In the genomic region with DNA sequence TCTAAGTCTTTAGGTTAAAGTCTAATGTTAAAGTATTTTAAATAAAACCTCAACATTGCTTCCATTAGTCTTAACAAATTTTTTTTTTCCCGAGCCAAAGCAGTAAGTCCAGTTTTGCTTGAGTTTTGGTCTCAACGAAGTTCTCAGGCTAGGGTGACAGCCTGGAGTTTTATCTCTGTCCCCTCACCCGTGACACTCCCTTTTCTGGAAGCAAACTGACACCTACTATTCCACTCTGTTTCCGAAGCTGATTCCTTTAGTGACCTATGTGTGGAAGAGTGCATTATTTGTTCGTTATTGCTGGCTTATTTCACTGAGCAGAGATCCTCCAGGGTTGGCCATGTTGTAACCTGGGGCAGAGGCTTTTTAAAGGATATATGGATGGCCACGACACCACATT, we compare ENCODE assay signal across 8 mouse cellular contexts. TPM values are rescaled to one million over a fixed set of nuclear protein-coding genes. Genes with fewer than 3 reads are reported as not detected.
DNase-seq lines count a peak whose midpoint lies in the region; ATAC-seq and TF ChIP-seq lines count a peak whose summit lies in the region.

No protein-coding gene starts in this region.

- H3K4me2 ChIP-seq in lung, embryonic 14.5 days = peak overlapping the region; percentile 97
- H3K4me2 ChIP-seq in forebrain, embryonic 11.5 days (ENCODE audit: low read depth, low read length, severe bottlenecking) = peak overlapping the region; percentile 91
- H3K4me2 ChIP-seq in limb, embryonic 14.5 days (replicated peaks; ENCODE audit: low read depth, low read length, severe bottlenecking) = peak overlapping the region; percentile 98
- H3K4me2 ChIP-seq in neural tube, embryonic 15.5 days = peak overlapping the region; percentile 95

- no peaks in the 10 kb centered on the region for H3K9me3 ChIP-seq in lung, embryonic 14.5 days (ENCODE audit: low read depth, low read length)
- H3K9me3 ChIP-seq in forebrain, embryonic 11.5 days (ENCODE audit: control insufficient read depth, low read length) = no peaks in the 10 kb centered on the region
- no peaks in the 10 kb centered on the region for H3K9me3 ChIP-seq in limb, embryonic 14.5 days (ENCODE audit: control insufficient read depth, low read length)
- no peaks in the 10 kb centered on the region for H3K9me3 ChIP-seq in neural tube, embryonic 15.5 days (replicated peaks)

- no peaks in the 10 kb centered on the region for H3K36me3 ChIP-seq in lung, embryonic 14.5 days (ENCODE audit: insufficient read depth)
- H3K36me3 ChIP-seq in forebrain, embryonic 11.5 days (ENCODE audit: control insufficient read depth, insufficient read depth, low read length) = no peaks in the 10 kb centered on the region
- H3K36me3 ChIP-seq in limb, embryonic 14.5 days (ENCODE audit: control insufficient read depth, insufficient read depth, low read length) = 0 out of 2 replicates have a peak, but pooled peaks cover 2% of the 10 kb centered on the region
- peaks cover 2% of the 10 kb centered on the region; the same call in 1 of the 2 replicates for H3K36me3 ChIP-seq in neural tube, embryonic 15.5 days

- TF ChIP-seq CTCF in lung, embryonic 14.5 days (IDR thresholded peaks at IDR 0.05; ENCODE audit: low read depth) = no peak

- TF ChIP-seq POLR2A in limb, embryonic 14.5 days (IDR thresholded peaks at IDR 0.05; ENCODE audit: borderline replicate concordance, extremely low read depth, insufficient read depth, insufficient read length) = no peak

- H3K27me3 ChIP-seq in lung, embryonic 14.5 days (ENCODE audit: insufficient read depth, low read length) = peaks cover 13% of the 10 kb centered on the region; the same call in 1 of the 2 replicates
- H3K27me3 ChIP-seq in forebrain, embryonic 11.5 days (ENCODE audit: control insufficient read depth, insufficient read depth, low read length) = peaks cover 5% of the 10 kb centered on the region; the same call in 1 of the 2 replicates
- H3K27me3 ChIP-seq in limb, embryonic 14.5 days (ENCODE audit: control insufficient read depth, insufficient read depth, low read length) = peaks cover 28% of the 10 kb centered on the region
- peaks cover 8% of the 10 kb centered on the region; the same call in 1 of the 2 replicates for H3K27me3 ChIP-seq in neural tube, embryonic 15.5 days (replicated peaks)

- no peak overlapping the region for H3K4me3 ChIP-seq in lung, embryonic 14.5 days (ENCODE audit: low read depth, low read length)
- H3K4me3 ChIP-seq in forebrain, embryonic 11.5 days (ENCODE audit: low read depth, low read length) = no peak overlapping the region
- peak overlapping the region; percentile 90 for H3K4me3 ChIP-seq in limb, embryonic 14.5 days (replicated peaks; ENCODE audit: low read length)
- H3K4me3 ChIP-seq in neural tube, embryonic 15.5 days (replicated peaks) = peak overlapping the region; percentile 85; the same call in 1 of the 2 replicates

- WGBS in lung, embryonic 14.5 days = 22% methylated on average over 6 of the region's 6 CpGs
- 26% methylated on average over 6 of the region's 6 CpGs for WGBS in forebrain, embryonic 11.5 days
- 29% methylated on average over 6 of the region's 6 CpGs for WGBS in limb, embryonic 14.5 days
- WGBS in neural tube, embryonic 15.5 days = 38% methylated on average over 6 of the region's 6 CpGs

- peaks cover 6% of the 10 kb centered on the region for H3K4me1 ChIP-seq in lung, embryonic 14.5 days (ENCODE audit: insufficient read depth)
- H3K4me1 ChIP-seq in forebrain, embryonic 11.5 days (replicated peaks; ENCODE audit: control insufficient read depth, insufficient read depth, low read length) = peaks cover 9% of the 10 kb centered on the region
- peaks cover 14% of the 10 kb centered on the region for H3K4me1 ChIP-seq in limb, embryonic 14.5 days (ENCODE audit: control insufficient read depth, insufficient read depth, low read length)
- peaks cover 16% of the 10 kb centered on the region for H3K4me1 ChIP-seq in neural tube, embryonic 15.5 days

- ATAC-seq in lung, embryonic 14.5 days (ENCODE audit: insufficient read depth) = no peak
- no peak for ATAC-seq in forebrain, embryonic 11.5 days (replicated peaks; ENCODE audit: low FRiP score)
- ATAC-seq in limb, embryonic 14.5 days (ENCODE audit: low FRiP score, low read depth) = no peak
- ATAC-seq in neural tube, embryonic 15.5 days (ENCODE audit: low FRiP score) = no peak

- no peak for DNase-seq in lung, embryonic 14.5 days
- DNase-seq in lung, postnatal 25 days (ENCODE audit: low spot score) = no peak
- no peak for DNase-seq in forebrain, embryonic 11.5 days (ENCODE audit: low spot score)
- DNase-seq in limb, embryonic 14.5 days (ENCODE audit: low spot score) = no peak
- DNase-seq in thymus, postnatal 25 days = no peak
- DNase-seq in layer of hippocampus, adult 9-11 months = no peak
- DNase-seq in frontal cortex, postnatal 10 days (ENCODE audit: low spot score in 2 of 2) = no peak

- H3K27ac ChIP-seq in lung, embryonic 14.5 days (ENCODE audit: low read depth) = no peak overlapping the region
- H3K27ac ChIP-seq in forebrain, embryonic 11.5 days (ENCODE audit: low read depth, low read length) = no peak overlapping the region
- H3K27ac ChIP-seq in limb, embryonic 14.5 days (replicated peaks; ENCODE audit: low read depth, low read length) = no peak overlapping the region
- H3K27ac ChIP-seq in neural tube, embryonic 15.5 days (replicated peaks) = no peak overlapping the region

- H3K9ac ChIP-seq in lung, embryonic 14.5 days = no peak overlapping the region
- no peak overlapping the region for H3K9ac ChIP-seq in forebrain, embryonic 11.5 days (ENCODE audit: low read length)
- H3K9ac ChIP-seq in limb, embryonic 14.5 days (ENCODE audit: low read depth, low read length, severe bottlenecking) = no peak overlapping the region
- peak overlapping the region; percentile 91; the same call in 1 of the 2 replicates for H3K9ac ChIP-seq in neural tube, embryonic 15.5 days (replicated peaks)

RNA-seq across cellular contexts. Expression of gene Asb1, which starts 1.1 kb away (rescaled TPM):
- polyA plus RNA-seq in lung, embryonic 14.5 days (2014; fragmentation: Nextera tagmentation; extraction: Ambion mirVana) = 7.0 and 8.0 TPM in 2 replicates
- polyA plus RNA-seq in forebrain, embryonic 11.5 days (2014; fragmentation: Nextera tagmentation; extraction: Ambion mirVana) = 11.9 and 12.7 TPM in 2 replicates
- 8.1 and 8.5 TPM in 2 replicates for polyA plus RNA-seq in limb, embryonic 14.5 days (2012; rRNA removed)
- 7.3 and 8.5 TPM in 2 replicates for polyA plus RNA-seq in limb, embryonic 14.5 days (2014; fragmentation: Nextera tagmentation; extraction: Ambion mirVana)
- polyA plus RNA-seq in neural tube, embryonic 15.5 days (2015; fragmentation: Nextera tagmentation; extraction: Ambion mirVana) = 12.0 and 13.4 TPM in 2 replicates

RNA-seq across cellular contexts. Expression of gene Traf3ip1, which starts 44.8 kb away (rescaled TPM):
- 6.9 and 8.0 TPM in 2 replicates for polyA plus RNA-seq in lung, embryonic 14.5 days (2014; fragmentation: Nextera tagmentation; extraction: Ambion mirVana)
- 9.1 and 10.3 TPM in 2 replicates for polyA plus RNA-seq in forebrain, embryonic 11.5 days (2014; fragmentation: Nextera tagmentation; extraction: Ambion mirVana)
- polyA plus RNA-seq in limb, embryonic 14.5 days (2012; rRNA removed) = 14.2 and 16.7 TPM in 2 replicates
- polyA plus RNA-seq in limb, embryonic 14.5 days (2014; fragmentation: Nextera tagmentation; extraction: Ambion mirVana) = 5.1 and 6.2 TPM in 2 replicates
- polyA plus RNA-seq in neural tube, embryonic 15.5 days (2015; fragmentation: Nextera tagmentation; extraction: Ambion mirVana) = 10.0 and 10.3 TPM in 2 replicates

Comparison
In these comparisons a context has a peak if more than half of its experiments do, and no peak if none do; other contexts are left out.
1. H3K4me3 ChIP-seq: peak in limb, embryonic 14.5 days (single experiment) and neural tube, embryonic 15.5 days (single experiment); none in lung, embryonic 14.5 days (single experiment) and forebrain, embryonic 11.5 days (single experiment).
2. Peak in every context shown above with its lines, with median percentiles within 50 percentile points of each other: H3K4me2 ChIP-seq.